Mouse (Mus musculus): ENCODE results near the gene Hist1h3h. TPM values are rescaled to one million over a fixed set of nuclear protein-coding genes. Genes with fewer than 3 reads are reported as not detected.
"Not testable (repeated sequence)": the region's sequence is repeated elsewhere in the genome, so short reads cannot be mapped to it uniquely, and the experiment has no call there.

Hist1h3h gene
- total RNA-seq, 4 experiments from 2014 or later: not detected

DNA sequence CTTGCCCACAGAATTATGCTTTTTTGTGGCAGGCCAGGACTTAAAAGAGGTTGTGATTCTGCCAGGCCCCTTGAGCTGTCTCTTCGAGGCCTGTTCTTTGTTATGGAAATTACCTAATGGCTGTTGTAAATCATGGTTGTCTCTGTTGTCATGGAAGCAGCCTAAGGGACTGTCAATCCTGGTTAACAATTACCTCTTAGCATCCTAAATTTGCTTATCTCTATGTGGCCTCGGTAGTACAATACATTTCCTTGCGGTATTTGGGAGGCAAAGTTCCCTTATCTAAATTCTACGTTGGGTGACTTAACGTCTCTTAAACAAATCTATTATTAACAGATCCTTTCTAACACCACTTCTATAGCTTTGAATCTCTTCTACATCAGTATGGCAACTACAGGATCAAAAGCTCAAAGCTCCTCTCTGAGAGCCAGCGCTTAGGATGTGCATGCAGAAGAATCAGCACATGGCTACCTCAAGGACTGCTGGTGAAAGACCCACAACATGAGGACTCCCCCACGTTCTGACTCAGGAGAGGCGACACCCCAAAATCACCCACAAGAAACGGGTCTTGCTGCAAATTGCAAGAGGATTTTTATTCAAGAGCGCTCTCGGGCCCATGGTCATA is 10.6 kb downstream of the Hist1h3h start:
- no peak for DNase-seq (ENCODE audit: low spot score in 2 of 2)

DNA sequence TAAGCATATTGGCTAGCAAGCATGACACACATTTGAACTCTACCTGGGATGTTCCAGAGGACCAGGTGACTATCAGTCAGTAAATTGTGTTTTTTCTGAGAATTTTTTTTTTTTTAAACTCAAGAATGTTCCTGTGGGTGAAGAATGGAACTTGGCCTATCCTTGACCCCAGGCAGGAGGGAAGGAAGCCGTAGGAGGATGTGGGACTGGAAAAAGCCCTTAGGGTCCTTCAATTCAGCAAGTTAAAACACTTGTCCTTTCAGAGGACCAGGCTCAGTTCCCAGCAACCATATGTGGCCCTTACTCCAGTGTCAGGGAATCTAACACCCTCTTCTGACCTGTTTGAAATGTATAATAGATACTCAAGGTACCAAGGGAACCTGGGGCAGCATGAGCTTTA is 12.1 kb downstream of the Hist1h3h start:
- DNase-seq (ENCODE audit: low spot score in 2 of 2): no peak

DNA sequence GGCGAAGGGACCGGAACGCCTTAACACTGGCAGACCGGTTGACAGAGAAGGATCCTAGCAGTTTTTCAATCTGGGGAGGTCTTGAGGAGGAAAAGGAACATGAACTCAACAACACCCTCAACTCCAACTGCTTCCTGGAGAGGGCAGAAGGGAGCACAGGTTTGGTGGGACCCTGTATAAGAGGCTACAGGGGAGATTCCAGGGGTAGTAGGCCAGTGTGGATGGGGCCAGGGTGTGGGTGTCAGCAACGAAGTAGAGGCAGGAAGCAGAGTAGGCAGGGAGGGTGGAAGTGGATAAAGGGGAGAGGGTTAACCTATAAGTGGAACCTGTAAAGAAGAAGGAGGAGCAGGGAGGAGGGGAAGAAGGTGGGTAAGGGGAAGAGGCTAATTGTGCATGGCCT is 16.0 kb downstream of the Hist1h3h start:
- DNase-seq (ENCODE audit: low spot score in 2 of 2): no peak

DNA sequence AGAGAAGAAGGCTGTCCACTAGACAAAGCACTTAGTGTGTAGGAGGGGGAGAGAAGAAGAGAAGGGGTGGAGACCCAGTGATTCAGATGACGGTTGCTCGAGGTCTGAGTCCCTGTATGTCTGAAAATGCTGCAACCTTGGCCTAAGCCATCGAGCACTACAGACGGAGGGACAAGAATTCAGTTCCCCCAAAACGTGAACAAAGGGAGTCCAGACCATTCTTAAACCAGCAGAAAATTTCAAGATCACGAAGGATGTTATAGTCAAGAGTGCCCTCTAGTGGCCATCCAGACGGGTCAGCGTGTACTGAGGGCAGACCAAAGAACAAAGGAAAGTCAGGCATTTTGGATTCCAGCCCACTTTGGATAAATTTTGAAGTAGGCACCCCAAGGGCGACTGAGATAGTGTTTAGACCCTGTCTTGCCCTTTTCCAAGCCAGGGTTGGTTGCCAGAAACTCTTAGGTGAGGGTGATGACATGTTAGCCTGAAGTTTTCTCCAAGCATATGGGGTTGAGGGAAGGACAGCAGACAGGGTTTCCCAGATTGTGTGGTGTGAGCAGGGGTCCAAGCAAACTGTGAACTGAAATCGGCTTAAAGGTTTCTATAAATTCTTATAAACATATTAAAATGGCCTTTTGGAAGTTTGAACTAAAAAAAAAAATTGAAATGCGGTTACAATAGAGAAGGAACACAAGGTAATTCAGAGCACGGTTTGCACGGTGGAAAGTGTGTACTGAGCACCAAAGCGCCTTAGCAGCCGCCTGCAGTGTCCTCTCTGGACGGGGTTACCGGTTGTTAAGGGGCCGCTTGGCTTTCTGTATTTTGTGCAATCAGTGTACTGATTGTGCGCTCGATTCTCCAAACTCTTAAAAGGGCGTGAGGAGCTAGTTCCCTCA is 16.8 kb downstream of the Hist1h3h start:
- DNase-seq (ENCODE audit: low spot score in 2 of 2): peak in 1 of 2 experiments; percentile 39

DNA sequence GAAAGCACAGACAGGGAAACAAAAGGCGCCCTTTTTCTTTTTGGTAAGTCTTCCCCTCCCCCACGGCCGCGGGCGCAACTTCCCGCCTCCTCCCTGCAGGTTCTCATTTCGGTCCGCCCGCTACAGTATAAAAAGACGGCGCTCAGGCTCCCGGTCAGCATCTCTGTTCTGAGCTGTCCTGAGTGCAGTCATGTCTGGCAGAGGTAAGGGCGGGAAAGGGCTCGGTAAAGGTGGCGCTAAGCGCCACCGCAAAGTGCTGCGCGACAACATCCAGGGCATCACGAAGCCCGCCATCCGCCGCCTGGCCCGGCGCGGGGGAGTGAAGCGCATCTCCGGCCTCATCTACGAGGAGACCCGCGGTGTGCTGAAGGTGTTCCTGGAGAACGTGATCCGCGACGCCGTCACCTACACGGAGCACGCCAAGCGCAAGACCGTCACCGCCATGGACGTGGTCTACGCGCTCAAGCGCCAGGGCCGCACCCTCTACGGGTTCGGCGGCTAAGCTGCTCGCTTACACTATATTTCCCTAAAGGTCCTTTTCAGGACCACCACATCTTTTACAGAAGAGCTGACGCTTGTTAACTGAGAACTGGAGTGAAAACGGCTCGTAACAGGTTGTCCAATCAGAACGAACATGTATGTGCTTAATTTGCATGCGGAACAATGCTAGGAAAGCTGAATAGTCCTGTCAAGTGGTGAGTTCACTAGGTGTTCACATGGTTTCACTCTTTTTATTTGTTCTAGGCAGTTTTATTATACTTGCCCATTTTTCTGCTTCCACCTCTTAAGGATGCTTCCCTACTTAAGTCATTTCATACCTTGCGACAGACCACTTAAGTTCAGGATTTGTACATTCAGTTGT is 17.7 kb downstream of the Hist1h3h start, which contains the start of gene Hist1h4j:
Gene Hist1h4j, plus strand, starts transcription at position 159 of the 862 bp plus-strand sequence.
- DNase-seq (ENCODE audit: low spot score in 2 of 2): not testable (repeated sequence)

DNA sequence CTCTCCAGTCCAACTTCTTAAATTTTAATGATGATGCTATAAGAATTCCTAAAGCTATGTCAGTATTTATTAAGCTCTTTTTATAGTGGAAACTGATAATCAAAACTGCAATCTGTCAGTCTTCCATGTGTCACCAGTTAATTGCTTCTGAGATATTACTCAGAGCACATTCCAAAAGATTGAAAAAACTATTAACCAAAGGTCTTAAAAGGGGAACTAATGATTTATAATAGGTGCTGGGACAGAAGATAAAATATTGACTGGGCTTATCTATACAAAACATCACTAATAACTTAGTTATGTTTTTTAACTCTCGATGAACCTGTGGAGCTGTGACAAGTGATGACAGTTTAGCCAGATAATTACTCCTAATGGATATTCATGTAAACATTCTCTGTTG is 27.5 kb downstream of the Hist1h3h start:
- DNase-seq (ENCODE audit: low spot score in 2 of 2): no peak

DNA sequence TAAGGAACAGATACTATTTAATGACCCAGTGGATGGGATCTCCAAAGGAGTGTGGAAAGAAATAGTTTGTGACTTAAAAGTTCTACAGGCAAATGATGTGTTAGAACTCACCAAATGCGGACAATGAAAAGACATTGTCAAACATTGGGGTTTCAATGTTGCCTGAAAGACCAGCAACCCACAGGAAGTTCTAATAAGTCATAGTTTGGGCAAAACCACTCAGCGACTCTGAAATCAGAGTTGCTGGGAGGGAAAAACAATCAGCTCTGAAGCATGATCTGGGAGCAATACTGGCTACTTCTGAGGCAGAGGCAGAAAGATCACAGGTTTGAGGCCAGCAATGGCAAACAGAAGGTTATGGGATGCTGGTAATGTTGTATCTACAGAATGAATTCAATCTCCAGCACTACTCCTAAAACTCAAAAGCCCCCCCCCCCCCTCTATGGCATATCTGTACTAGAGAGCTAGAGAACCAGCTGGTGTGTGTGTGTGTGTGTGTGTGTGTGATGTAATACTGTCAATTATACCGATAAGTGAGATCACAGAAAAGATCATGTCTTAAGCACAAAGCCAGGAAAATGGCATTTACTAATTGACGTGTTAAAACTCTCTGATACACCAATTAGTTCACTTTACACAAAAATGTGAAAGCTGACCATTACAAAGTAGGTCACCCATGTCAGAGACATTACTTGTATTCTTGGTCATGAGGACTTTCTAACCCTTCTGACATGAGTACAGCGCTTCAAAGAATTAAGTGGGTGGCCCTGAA is 32.1 kb downstream of the Hist1h3h start:
- no peak for DNase-seq (ENCODE audit: low spot score in 2 of 2)

DNA sequence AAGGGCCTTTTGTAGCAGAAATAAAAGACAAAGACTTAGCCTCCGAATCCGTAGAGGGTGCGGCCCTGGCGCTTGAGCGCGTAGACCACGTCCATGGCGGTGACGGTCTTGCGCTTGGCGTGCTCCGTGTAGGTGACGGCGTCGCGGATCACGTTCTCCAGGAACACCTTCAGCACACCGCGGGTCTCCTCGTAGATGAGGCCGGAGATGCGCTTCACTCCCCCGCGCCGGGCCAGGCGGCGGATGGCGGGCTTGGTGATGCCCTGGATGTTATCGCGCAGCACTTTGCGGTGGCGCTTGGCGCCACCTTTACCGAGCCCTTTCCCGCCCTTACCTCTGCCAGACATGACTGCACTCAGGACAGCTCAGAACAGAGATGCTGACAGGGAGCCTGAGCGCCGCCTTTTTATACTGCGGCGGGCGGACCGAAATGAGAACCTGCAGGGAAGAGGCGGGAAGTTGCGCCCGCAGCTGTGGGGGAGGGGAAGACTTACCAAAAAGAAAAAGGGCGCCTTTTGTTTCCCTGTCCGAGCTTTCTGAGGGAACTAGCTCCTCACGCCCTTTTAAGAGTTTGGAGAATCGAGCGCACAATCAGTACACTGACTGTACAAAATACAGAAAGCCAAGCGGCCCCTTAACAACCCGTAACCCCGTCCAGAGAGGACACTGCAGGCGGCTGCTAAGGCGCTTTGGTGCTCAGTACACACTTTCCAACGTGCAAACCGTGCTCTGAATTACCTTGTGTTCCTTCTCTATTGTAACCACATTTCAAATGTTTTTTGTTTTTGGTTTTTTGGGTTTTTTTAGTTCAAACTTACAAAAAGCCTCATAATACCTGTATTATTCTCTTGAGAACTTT is 32.9 kb downstream of the Hist1h3h start, which contains the start of gene Hist1h4k:
Gene Hist1h4k, minus strand, starts transcription at position 347 of the 859 bp plus-strand sequence.
- DNase-seq (ENCODE audit: low spot score in 2 of 2): peak; percentile 17 to 31

DNA sequence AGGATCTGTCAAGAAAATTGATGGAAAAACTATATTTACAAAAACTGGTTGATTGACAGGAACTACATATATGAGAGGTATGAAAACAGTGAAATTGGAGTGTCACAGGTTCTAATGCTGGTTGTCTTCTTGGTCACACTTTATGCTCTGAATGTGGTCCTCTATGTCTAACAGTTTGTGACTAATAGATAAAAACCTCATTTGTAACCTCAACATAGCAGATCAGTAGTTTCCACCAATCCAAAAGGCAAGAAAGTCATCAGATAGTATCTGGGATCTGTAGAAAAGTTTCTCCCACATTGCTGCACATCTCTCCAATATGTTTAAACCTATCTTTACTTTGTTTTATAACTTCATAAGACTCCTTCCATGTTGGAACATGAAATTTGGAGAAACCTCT is 34.0 kb downstream of the Hist1h3h start:
- DNase-seq (ENCODE audit: low spot score in 2 of 2): no peak

DNA sequence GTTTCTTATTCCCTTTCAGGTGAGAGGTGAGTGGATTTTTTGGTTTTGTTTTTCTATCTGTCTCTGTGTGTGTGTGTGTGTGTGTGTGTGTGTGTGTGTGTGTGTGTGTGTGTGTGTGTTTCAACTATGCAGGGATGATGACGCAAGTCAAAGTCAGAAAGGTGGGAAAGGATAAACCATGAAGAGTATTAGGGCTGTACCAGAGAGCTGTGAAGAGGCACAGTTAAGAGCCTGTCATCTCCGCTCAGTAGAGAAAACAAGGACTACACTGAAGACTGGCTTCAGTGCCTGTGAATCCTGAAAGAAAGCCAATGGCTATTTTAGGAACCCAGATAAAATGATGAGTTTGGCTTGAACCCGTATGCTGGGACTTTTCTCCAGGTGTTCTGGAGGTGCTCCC is 34.4 kb downstream of the Hist1h3h start:
- DNase-seq (ENCODE audit: low spot score in 2 of 2): no peak

DNA sequence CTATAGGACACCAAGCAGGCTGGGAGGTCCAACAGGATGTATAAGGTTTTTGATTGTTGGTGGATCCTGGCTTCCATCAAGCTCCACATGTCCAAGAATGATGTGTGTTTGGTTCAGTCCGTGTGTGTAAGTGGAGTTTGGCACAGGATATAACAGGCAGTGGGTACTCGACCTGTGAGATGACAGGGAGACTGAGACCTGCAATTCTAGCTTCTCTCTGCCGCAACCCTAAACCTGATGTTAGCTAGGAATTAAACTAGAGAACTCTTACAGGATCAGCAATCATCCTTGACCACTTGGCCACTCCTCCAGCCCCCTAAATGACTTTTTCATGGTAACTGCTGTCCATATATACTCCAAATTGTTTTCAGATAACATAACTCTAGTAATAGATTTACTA is 34.9 kb downstream of the Hist1h3h start:
- no peak for DNase-seq (ENCODE audit: low spot score in 2 of 2)

DNA sequence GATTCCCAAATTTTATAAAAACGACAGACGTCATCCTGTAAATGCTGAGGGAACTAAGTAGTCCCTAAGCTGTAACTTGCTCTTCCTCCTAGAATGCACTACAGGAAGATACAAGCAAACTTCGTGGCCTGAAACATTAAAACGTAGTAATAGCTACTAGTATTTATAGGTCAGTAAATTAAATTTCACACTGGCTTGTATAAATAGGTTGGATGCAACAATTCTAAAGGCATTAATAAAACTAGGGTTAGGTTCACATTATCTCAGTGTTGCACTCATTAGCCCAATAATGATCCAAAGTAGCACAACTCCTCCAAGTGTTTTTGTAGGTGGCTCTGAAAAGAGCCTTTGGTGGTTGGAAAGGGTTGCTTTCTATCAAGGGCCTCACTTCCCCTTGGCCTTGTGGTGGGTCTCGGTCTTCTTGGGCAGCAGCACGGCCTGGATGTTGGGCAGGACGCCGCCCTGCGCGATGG is 35.6 kb downstream of the Hist1h3h start:
- no peak for DNase-seq (ENCODE audit: low spot score in 2 of 2)

DNA sequence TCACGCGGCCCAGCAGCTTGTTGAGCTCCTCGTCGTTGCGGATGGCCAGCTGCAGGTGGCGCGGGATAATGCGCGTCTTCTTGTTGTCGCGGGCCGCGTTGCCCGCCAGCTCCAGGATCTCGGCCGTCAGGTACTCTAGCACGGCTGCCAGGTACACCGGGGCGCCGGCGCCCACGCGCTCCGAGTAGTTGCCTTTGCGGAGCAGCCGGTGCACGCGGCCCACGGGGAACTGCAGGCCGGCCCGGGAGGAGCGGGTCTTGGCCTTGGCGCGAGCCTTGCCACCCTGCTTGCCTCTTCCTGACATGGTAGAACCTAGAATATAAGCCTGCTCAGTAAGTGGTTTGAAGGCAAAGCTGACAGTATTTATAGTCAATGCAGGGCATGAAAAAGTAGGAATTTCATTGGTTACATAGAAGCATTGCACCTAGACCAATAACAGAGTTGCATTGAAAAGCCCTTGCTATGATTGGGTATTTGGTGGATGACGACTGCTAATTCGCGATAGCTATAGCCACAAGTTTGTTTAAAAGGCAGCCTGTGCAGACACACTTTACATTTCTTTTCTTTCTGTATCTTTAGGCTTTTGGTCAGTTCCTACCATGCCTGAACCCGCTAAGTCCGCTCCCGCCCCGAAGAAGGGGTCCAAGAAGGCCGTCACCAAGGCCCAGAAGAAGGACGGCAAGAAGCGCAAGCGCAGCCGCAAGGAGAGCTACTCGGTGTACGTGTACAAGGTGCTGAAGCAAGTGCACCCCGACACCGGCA is 36.2 kb downstream of the Hist1h3h start, which contains the start of the genes Hist1h2ak and Hist1h2bn:
Gene Hist1h2ak, minus strand, starts transcription at position 304 of the 762 bp plus-strand sequence.
Gene Hist1h2bn, plus strand, starts transcription at position 600 of the 762 bp plus-strand sequence.
- DNase-seq (ENCODE audit: low spot score in 2 of 2): not testable (repeated sequence)

DNA sequence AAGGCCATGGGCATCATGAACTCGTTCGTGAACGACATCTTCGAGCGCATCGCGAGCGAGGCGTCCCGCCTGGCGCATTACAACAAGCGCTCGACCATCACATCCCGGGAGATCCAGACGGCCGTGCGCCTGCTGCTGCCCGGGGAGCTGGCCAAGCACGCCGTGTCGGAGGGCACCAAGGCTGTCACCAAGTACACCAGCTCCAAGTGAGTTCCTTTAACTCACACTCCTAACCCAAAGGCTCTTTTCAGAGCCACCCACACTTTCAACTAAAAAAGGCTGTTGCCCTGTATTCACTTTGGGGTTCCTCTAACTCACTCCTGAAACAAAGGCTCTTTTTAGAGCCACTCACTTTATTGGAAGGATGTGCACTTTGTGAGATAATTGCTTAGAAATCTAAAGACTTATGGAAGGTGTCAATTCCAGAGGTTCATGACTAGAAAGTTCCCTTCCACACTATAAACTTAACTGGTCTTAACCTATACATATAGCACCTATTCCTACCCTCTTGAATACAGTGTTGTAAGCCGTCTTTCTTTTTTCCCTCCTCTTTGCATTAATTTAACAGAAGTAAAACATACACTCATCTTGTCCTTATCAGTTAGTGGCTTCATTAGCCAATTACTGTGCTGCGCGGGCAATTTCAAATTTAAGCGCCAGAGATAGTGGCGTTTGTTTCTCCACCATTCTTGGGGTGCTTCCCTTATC is 37.0 kb downstream of the Hist1h3h start:
- DNase-seq (ENCODE audit: low spot score in 2 of 2): not testable (repeated sequence)

DNA sequence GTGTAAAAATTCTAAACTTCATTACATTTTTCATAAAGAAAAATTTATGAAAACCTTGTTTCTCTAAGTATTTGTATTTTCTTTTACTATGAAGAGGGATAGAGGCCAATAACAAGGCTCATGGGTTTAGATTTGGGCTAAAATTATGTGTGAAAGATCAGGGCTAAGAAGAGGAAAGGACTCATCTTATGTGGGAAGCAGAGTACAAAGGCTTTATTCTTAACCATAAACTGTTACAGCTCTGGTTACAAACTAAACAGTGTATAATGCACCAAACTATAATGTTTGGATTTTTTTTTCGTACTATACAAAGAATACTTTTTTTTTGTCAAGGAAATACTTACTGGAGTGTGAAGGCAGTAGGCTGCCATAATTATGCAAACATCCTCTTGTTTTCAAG is 38.2 kb downstream of the Hist1h3h start:
- DNase-seq (ENCODE audit: low spot score in 2 of 2): no peak
